Mouse (Mus musculus): ENCODE results near the gene Smyd3. TPM values are rescaled to one million over a fixed set of nuclear protein-coding genes. Genes with fewer than 3 reads are reported as not detected.

The Smyd3 gene
- polyA plus RNA-seq, 1 experiment from 2014 or later: 5.7 TPM

DNA sequence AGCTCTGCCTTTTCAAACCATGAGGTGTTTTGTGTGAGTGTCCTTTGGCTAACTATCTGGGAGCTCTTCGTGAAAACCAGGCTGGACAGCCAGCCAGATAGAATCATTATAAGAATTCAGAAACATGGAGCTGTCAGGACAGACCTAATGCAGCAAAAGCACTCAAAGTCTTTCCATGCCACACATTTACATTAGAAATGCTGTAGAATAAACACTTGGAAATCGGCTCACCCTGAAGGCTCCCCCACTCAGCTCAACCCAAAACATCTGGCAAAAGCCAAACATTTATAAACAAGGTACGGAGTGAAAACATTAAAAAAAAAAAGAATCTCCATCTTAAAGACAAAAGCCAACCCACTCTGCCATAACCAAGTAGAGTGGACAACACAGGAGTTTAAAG lies 391.6 kb downstream of the Smyd3 start:
- Histone ChIP-seq H3K4me1 (replicated peaks) (no peaks in the 10 kb centered on the region), H3K9ac (no peak overlapping the region), H3K27ac (replicated peaks) (no peak overlapping the region), H3K9me3 (replicated peaks) (no peaks in the 10 kb centered on the region), H3K27me3 (no peaks in the 10 kb centered on the region), H3K36me3 (replicated peaks) (no peaks in the 10 kb centered on the region), H3K4me2 (no peak overlapping the region), H3K4me3 (replicated peaks) (no peak overlapping the region)
- ATAC-seq (ENCODE audit: insufficient read depth): no peak
- 70% methylated on average over 3 of the region's 3 CpGs for WGBS (ENCODE audit: insufficient replicate concordance)

DNA sequence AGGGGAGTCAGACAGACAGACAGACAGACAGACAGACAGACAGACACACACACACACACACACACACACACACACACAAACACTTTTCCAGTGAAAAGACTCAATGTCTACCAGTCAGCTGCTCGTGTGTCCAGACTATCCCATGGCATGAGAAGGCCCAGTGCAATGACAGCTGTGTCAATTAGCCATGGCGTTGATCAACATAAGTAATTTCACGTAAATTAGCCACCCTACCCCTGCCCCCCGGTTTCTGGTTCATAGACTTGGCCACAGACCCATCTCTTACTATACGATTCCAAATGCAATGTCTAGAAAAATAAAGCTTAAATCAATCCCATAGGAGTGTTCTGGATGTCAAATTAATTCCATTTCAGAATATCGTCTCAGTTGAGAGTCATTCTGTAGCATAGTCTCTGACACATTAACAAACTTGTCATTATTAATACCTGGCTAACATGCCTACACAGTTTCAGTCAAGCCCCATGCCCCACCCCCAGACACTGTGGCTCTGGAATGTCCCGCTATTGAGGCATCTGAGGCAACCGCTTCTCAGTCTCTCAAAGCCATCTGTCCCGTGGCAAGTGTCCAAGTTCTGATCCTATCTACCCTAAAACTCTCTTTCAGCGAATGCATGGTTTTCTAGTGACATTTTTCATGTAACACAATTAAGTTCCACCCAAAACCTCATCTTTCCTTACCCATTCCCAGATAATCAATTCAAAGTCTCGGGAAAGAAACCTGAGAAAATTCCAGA lies 395.2 kb downstream of the Smyd3 start:
- WGBS (ENCODE audit: insufficient replicate concordance): 58% methylated on average over 11 of the region's 11 CpGs
- no peaks in the 10 kb centered on the region for H3K36me3 ChIP-seq (replicated peaks)
- no peak overlapping the region for H3K9ac ChIP-seq
- 0 out of 2 replicates have a peak, but pooled peaks cover 2% of the 10 kb centered on the region for H3K4me1 ChIP-seq (replicated peaks)
- no peak overlapping the region for H3K27ac ChIP-seq (replicated peaks)
- no peak for ATAC-seq (ENCODE audit: insufficient read depth)
- H3K27me3 ChIP-seq: no peaks in the 10 kb centered on the region
- H3K4me3 ChIP-seq (replicated peaks): no peak overlapping the region
- H3K4me2 ChIP-seq: no peak overlapping the region
- H3K9me3 ChIP-seq (replicated peaks): no peaks in the 10 kb centered on the region

DNA sequence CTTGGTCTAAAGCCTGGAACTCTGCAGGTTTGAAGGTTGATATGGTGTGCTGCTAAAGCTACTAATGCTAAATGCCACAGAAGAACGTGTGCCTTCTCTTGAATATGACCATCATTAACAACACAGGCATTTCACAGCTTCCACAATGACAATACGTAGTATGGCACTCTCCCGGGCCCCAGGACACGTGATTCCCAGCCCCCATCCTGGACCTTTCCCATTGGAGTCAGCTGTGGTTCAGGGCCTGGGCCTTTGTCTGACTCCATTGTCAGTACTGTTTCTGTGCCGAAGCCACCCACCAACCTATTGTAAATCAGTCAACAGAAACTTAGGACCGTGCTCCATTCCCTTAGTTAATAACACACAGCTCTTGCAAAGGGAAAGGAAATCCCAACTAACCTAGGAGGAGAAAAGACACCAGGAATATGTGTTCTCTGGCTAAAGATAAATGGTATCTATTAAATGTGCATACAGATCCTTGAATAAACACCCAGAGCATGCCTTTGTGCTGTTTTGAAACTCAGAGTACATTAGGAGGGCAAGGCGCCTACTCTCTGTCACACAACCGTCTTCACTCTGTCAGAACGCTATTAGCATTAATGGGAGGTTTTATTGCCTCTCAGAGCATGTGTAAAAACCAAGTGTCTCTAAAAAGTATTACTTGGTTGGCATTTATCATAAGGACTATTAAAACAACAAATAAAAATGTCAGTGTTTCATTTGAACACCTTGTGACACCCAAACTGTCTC lies 397.4 kb downstream of the Smyd3 start:
- Histone ChIP-seq H3K4me3 (replicated peaks) (no peak overlapping the region), H3K4me2 (no peak overlapping the region), H3K4me1 (replicated peaks) (peaks cover 12% of the 10 kb centered on the region; the same call in 1 of the 2 replicates), H3K9me3 (replicated peaks) (no peaks in the 10 kb centered on the region), H3K9ac (no peak overlapping the region), H3K27me3 (no peaks in the 10 kb centered on the region), H3K36me3 (replicated peaks) (no peaks in the 10 kb centered on the region), H3K27ac (replicated peaks) (no peak overlapping the region)
- ATAC-seq (ENCODE audit: insufficient read depth): no peak
- WGBS (ENCODE audit: insufficient replicate concordance): 71% methylated on average over 9 of the region's 9 CpGs

DNA sequence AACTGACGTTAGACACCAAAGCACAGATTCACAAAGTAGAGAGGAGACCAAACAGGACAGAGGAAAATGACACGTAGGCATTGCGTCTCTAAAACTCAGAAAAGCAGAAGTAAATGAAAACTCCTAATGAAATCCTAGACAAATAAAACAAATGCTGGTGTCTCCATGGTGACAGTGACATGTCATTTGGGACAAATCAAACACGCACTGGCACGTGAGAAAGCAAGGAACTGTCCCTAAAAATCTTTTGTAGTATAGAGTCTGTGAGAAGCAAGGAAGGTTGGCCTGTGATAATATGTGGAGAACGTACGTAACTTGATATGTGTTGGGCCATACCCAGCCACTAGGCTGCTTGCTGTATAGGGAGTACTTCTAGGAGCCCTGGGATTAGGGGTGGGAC lies 399.2 kb downstream of the Smyd3 start:
- 72% methylated on average over 7 of the region's 7 CpGs for WGBS (ENCODE audit: insufficient replicate concordance)

DNA sequence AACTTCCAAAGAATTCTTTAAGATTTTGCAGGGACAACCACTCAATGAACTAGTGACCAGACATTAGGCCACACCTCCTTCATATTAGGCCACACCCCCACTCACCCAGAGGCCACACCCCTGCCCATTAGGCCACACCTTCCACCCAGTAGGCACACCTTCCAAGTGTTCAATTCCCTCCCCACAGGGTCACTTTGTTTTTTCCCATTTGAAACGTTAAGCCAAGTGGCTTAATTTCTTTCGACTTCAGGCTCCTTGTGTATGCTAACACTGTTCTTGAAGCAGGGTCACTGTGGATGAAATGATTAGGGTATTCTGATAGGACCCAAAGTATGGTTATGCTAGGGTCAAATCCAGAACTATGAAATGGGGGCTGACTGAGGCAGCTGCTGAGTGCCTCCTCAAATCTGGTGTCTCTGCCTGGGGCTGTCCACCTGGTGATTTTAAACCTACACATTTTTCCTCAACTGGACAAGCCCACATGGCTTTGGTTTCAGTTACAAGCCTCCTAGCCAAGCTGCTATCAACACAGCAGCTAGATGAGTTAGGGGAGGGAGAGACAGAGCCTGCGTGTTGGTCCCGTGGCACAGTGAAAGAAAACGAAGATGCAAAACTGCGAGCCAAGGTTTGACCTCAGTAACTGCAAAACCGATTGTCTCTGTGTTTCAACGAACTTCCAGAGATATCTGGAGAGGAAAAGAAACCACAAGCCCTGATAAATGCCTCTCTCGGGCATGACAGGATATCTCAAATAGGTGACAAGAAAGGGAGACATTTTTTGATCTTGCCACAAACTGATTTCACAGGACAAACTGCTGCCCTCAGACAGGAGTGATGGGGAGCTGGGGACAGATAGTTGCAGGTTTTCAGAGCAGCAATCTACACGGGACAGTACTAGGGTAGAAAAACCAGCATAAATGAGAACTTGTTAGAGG lies 400.8 kb downstream of the Smyd3 start:
- Histone ChIP-seq H3K27me3 (no peaks in the 10 kb centered on the region), H3K4me1 (replicated peaks) (peaks cover 15% of the 10 kb centered on the region; the same call in 1 of the 2 replicates), H3K36me3 (replicated peaks) (no peaks in the 10 kb centered on the region), H3K9me3 (replicated peaks) (no peaks in the 10 kb centered on the region), H3K4me3 (replicated peaks) (no peak overlapping the region), H3K9ac (no peak overlapping the region), H3K27ac (replicated peaks) (0 out of 2 replicates have a peak overlapping the region, but pooled peaks have one; percentile 19), H3K4me2 (no peak overlapping the region; the same call in 1 of the 2 replicates)
- WGBS (ENCODE audit: insufficient replicate concordance): 22% methylated on average over 10 of the region's 10 CpGs
- ATAC-seq (ENCODE audit: insufficient read depth): peak; percentile 63

More for the DNA sequence above, 399.2 kb downstream of the Smyd3 start:
- Histone ChIP-seq H3K9me3 (replicated peaks) (no peaks in the 10 kb centered on the region), H3K27me3 (no peaks in the 10 kb centered on the region), H3K36me3 (replicated peaks) (no peaks in the 10 kb centered on the region), H3K4me1 (replicated peaks) (peaks cover 15% of the 10 kb centered on the region; the same call in 1 of the 2 replicates), H3K9ac (no peak overlapping the region), H3K4me3 (replicated peaks) (no peak overlapping the region), H3K27ac (replicated peaks) (no peak overlapping the region), H3K4me2 (no peak overlapping the region)
- ATAC-seq (ENCODE audit: insufficient read depth): no peak

DNA sequence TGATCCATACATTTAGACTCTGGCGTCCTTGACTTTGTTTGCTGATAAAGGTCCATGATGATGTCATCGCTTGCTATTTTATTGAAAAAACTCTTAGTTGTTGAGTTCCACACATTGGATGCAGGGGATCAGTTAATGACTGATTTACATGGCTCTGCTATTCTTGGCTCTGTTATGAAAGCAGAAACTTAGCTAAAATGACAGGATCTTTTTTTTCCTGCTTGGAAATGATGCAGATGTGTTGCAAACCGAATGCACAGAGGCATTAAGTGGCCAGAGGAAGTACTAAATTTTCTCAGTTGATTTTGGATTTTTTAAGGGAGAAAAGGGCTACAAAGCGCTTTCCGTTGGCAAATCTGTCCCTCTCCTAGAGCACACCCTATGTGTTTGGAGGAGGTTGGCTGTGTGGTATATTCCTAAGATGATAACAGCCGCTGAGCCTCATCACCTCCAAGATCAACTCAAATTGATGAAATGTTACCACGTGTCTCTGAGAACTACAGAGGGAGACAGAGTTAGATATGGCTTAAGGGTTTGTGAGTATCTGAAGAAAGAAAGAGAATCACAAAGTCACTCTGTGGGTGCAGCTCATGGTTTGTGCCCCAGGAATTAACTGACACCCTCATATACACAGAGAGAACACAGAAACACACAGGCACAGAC lies 402.9 kb downstream of the Smyd3 start:
- WGBS (ENCODE audit: insufficient replicate concordance): 48% methylated on average over 7 of the region's 7 CpGs
- no peaks in the 10 kb centered on the region for H3K27me3 ChIP-seq

DNA sequence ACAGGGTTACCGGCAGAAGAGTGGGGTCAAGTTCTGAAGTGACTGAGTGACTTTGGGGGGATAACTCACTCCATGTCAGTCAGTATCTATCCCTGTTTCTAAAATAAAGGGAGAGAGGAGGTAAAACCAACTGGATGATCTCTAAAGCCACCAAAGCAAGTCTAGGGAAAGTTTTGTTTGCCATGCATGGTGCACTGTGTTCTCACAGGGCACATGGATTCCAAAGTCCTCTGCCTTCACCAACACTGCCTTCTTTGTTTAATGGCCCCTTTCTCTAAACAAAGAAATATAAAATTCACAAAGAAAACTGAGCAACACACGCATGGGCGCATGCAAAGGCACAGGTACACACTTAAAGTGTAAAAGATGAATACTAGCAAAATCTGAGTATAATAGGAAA lies 403.5 kb downstream of the Smyd3 start:
- Histone ChIP-seq H3K9ac (no peak overlapping the region), H3K4me1 (replicated peaks) (peaks cover 18% of the 10 kb centered on the region; the same call in 1 of the 2 replicates), H3K27me3 (no peaks in the 10 kb centered on the region), H3K4me2 (no peak overlapping the region), H3K9me3 (replicated peaks) (no peaks in the 10 kb centered on the region), H3K27ac (replicated peaks) (no peak overlapping the region), H3K4me3 (replicated peaks) (no peak overlapping the region), H3K36me3 (replicated peaks) (no peaks in the 10 kb centered on the region)
- ATAC-seq (ENCODE audit: insufficient read depth): no peak
- 73% methylated on average over 3 of the region's 3 CpGs for WGBS (ENCODE audit: insufficient replicate concordance)

More for the DNA sequence above, 402.9 kb downstream of the Smyd3 start:
- no peaks in the 10 kb centered on the region for H3K36me3 ChIP-seq (replicated peaks)
- no peak overlapping the region for H3K4me3 ChIP-seq (replicated peaks)
- ATAC-seq (ENCODE audit: insufficient read depth): no peak
- no peak overlapping the region for H3K27ac ChIP-seq (replicated peaks)
- peaks cover 15% of the 10 kb centered on the region; the same call in 1 of the 2 replicates for H3K4me1 ChIP-seq (replicated peaks)
- no peak overlapping the region for H3K4me2 ChIP-seq
- no peaks in the 10 kb centered on the region for H3K9me3 ChIP-seq (replicated peaks)
- no peak overlapping the region for H3K9ac ChIP-seq

DNA sequence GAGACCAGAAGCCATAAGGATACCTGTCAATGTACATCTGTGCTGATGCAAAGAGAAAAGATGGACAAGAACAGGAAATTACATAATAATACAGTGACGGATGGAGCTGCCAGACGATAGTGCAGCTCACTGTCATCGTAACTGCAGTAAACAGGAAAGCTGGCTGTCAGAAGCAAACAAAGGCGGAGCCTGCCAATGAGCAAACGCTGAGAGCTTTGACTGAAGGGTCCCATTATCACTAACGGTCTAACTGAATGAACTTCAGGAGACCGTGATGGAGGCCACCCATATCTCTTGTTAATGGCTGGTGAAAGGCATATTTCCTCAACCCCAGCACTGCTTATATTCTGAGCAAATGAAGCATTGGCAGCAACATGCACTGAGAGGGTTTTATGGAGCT lies 409.1 kb downstream of the Smyd3 start:
- H3K9ac ChIP-seq: no peak overlapping the region
- H3K27me3 ChIP-seq: no peaks in the 10 kb centered on the region
- H3K4me1 ChIP-seq (replicated peaks): peaks cover 22% of the 10 kb centered on the region
- H3K9me3 ChIP-seq (replicated peaks): no peaks in the 10 kb centered on the region
- H3K27ac ChIP-seq (replicated peaks): no peak overlapping the region; the same call in 1 of the 2 replicates
- H3K4me2 ChIP-seq: peak overlapping the region; percentile 35
- peak overlapping the region; percentile 18; the same call in 1 of the 2 replicates for H3K4me3 ChIP-seq (replicated peaks)
- 10% methylated on average over 7 of the region's 7 CpGs for WGBS (ENCODE audit: insufficient replicate concordance)
- H3K36me3 ChIP-seq (replicated peaks): no peaks in the 10 kb centered on the region
- ATAC-seq (ENCODE audit: insufficient read depth): peak; percentile 51; the same call in 1 of the 2 replicates

DNA sequence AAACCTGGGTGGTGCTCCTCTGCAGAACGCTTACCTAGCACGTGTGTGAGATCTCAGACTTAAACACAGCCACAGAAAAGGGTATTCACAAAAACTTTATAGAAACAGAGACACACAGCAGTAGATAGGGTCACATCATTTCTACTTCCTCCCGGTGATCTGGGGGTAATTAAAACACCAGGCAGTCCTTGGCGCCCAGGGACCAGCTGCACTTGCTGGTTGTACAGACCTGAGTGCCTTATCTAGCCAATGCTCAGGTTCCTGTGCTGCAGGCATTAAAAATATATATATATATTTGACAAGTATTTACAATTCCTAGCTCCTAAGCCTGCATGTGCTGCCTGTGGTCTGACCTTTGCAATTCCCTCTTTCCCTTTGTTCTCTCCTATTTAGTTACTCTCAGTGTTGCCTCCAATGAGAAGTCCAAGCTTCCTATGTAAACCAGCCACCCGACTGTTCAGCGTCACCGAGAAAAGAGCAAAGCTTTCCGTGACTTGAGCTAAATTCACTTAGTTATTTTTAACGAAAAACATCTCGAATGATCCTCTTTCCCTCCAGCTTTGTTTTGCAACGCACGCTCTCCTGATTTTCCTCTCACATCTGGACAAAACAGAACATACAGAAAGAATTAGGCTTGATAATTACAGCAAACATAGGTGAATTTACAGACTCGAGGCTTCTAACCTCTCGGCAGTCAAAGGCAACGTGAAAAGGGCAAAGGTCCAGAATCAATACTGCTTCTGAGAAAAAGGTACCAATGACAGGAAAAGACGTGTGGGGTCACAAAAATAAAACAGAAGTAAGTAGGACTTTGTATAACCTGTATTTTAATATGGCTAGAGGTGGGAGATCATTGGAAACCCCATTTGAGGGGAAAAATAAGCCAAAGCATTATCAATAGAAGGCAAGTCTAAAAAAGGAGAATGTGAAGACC lies 409.8 kb downstream of the Smyd3 start:
- Histone ChIP-seq H3K27ac (replicated peaks) (peak overlapping the region; percentile 14; the same call in 1 of the 2 replicates), H3K4me3 (replicated peaks) (peak overlapping the region; percentile 18; the same call in 1 of the 2 replicates), H3K4me2 (peak overlapping the region; percentile 35), H3K36me3 (replicated peaks) (no peaks in the 10 kb centered on the region), H3K4me1 (replicated peaks) (peaks cover 22% of the 10 kb centered on the region), H3K9me3 (replicated peaks) (no peaks in the 10 kb centered on the region), H3K9ac (no peak overlapping the region), H3K27me3 (no peaks in the 10 kb centered on the region)
- WGBS (ENCODE audit: insufficient replicate concordance): 45% methylated on average over 16 of the region's 16 CpGs
- ATAC-seq (ENCODE audit: insufficient read depth): no peak; the same call in 1 of the 2 replicates
